Mouse (Mus musculus) kidney, postnatal 25 days (tissue): ENCODE results near the gene Lhcgr.

ENCODE experiments used
- DNase-seq, 2 experiments: peaks; one replicate each; pipeline ENCODE4 v3.0.0; 2021; ENCODE audit warnings: mixed read lengths in 2 of 2

Lhcgr gene

DNA sequence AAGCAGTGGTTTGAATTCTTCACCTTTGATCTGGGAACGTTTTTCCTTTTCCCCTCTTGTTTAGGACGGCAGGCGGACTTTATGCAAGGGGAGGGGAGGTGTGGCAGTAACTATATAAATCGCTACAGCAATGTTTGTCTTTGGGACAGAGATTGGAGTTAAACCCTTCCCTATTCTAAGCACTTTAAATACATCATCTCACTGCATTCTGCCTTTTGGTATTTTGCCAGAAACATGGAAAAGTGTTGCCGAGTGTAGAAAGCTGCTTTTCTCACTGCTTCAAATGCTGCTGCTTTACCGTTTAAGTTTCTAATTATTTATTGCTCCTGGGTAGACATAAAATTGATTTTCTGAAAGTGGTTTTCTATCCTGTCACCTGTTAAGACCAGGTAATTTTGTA, 89.4 kb downstream of the Lhcgr start:
- DNase-seq = no peak

DNA sequence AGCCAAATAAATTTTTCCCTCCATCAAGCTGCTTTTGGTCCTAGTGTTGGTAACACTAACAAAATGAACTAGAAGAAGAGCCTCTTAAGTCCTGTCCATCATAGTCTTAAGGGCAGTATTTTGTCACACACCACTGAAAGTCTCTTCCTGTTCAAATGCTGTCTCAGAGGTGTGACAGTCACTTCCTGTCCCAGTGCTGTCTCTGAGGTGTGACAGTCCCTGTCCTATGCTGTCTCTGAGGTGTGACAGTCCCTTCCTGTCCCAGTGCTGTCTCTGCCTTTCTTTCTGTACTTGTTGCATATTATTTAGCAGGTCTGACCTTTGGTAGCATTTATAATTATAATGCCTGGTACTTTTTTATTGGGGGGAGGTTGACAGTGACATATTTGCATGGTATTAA, 90.9 kb downstream of the Lhcgr start:
- DNase-seq = no peak

DNA sequence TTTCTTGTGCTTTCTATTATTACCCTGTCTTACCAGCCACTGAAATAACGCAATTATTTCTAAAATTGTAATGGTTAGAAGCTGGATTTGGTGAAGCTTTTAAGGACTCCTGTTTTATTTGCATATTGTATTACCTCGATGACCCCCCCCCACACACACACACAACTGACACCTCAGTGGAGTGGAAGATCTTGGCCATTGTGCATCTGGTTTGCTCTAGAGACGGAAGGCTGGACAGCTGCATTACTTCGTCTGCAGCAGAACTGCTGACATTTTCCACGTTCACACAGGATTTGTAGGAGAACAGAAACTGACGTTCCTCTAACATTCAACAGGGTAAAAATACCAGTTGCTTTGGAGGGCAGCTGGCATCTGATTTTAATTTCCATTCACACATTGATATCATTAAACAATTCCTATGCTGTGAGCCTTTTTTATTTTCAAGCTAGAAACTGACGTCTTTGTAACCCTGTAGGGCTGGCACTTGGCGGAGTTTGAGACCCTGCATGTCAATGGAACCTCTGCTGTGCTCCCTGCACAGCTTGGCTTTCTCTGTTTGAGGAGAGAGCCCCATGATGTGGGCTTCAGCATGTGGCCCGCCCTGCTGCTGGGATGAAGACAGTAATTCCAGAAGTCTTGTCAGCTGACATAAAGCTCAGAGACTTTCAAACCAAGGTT, 95.0 kb downstream of the Lhcgr start:
- no peak for DNase-seq

DNA sequence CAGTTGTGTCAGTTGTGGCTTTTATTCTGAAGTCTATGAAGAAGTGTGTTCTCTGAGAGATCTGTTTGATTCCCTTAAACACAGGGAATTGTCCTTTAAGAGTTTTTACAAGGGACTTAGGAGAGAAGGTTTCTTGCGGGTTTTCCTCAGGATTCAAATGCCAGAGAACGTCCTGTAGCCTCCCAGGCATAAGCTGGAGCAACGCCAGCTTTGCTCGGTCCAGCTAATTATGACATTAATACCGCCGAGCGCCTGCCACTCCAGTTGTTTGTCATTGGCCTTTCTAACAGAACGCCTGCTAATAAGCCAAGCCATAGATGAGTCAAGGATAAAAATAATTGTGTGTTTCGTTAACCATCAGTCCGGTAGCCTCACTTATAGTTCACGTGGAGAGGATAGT, 103.6 kb downstream of the Lhcgr start:
- no peak for DNase-seq

DNA sequence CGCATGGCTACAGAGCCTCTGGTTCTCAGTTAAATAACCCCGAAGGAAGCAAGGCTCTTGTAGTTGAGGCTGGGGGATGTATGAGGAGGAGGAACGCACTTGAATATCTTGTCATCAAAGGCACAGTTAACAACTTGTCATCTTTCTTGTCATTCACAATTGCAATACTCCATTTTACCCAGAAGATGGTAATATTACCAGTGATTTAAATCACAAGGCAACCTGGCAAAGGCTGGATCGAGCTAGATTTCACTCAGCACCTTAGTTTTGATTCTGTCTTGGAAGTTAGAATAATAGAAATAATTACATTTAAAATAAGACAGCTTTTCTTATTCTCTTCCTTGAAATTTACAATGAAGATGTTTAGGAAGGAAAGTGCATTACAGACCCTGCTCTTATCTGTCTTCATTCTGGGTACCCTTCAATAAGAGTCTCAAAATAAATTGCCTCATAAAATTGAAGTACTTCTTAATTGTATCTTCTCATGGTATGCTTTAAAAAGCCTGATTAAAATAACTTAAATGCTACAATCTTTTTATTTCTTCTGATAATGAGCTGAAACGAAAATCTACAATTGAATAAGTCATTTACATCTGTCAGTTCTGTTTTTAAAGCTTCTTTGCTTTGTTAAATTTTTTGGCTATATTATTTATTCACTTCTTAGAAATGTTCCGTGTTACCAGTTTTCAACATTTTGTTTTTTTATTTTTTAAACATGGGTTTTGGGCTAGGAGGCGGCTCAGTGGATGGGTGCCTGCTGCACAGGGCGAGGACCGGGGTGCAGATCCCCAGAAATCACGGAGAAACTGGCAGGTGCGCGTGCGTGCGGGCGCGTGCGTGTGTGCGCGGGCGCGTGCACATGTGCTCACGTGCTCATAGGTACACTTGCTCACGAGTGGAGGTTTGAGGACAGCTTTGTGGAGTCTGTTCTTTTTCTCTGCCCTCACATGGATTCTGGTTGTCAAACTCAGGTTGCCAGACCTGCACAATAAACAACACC, 116.2 kb downstream of the Lhcgr start:
- DNase-seq = no peak

DNA sequence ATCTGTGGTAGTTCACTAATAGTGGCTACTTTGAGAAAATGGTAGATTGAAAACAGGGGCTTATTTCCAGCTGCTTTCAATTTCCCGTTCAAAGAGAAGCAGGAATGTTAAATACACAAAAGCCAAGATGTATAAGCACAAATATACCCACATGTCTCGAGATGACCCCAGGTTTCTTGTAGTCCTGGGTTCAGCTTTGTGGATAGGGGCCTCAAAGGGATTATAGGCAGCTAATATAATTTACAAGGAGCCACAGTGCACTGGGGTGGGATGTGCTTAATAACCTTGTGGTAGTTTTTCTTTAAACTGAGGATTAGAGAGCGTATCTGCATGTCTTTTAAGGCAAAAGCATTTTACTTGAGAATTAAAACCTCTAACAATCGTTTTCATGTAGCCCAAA, 121.0 kb downstream of the Lhcgr start:
- no peak for DNase-seq

DNA sequence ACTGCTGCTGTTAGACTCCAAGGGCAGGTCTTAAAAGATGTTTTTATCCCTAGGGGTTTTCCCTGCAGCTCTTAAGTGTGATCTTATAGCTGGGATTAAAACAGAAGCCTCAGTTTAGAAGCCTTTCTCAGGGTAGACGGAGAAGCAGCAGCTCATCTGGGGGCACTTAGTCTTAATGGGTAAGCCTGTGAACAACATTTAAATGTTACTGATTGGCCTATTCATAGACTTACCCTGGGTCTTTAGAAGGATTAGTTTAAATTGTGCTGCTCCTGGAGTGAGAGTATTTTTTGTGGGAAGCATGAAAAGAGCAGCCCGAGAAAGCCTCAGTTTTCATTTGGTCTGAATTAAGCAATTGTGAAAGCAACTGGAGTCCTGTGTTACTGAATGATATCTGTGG, 121.9 kb downstream of the Lhcgr start:
- DNase-seq = no peak

DNA sequence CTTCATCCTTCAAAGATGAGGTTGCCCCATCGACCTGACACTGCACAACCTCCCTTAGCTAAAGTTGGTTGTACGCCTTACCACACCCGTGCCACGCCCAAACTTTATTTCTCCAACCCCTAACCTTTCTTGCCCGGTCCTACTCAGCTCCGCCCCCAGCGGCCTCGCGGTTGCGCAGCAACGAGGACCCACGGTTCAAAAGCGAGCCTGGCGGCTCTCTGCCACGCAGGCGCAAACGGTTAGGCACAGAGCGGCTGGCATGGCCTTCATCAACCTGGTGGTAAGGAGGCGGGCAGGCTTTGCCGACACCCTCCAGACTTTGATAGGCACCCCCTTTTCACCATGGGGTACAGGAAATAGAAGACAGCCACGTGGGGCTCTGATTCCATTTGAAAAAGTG, 123.3 kb downstream of the Lhcgr start, which contains the start of gene Gtf2a1l:
Gene Gtf2a1l, plus strand, starts transcription at position 209 of the 400 bp plus-strand sequence.
- DNase-seq = peak; percentile 13 to 41
